Mouse (Mus musculus) kidney, adult 9 months (tissue): Measurements from ENCODE around the gene Klrb1.
A peak's percentile ranks its signal among the peaks of the same experiment; 100 is the strongest.

Experiments used
- DNase-seq: peaks from one replicate; pipeline ENCODE4 v3.0.0; 2022

The Klrb1 gene

GRCm38 (mm10) chr6:128733908-128734679, 11.2 kb upstream of the Klrb1 start:
- DNase-seq: no peak

GRCm38 (mm10) chr6:128732032-128732431, 9.2 kb upstream of the Klrb1 start:
- DNase-seq: no peak

- DNase-seq: no peak
Observed at GRCm38 (mm10) chr6:128701691-128702090, 21.2 kb downstream of the Klrb1 start.

GRCm38 (mm10) chr6:128679574-128679973, 43.3 kb downstream of the Klrb1 start:
- no peak for DNase-seq

GRCm38 (mm10) chr6:128669936-128670335, 52.9 kb downstream of the Klrb1 start:
- DNase-seq: no peak

- peak; percentile 68 for DNase-seq
Observed at GRCm38 (mm10) chr6:128662206-128662605, 60.7 kb downstream of the Klrb1 start, which contains the start of gene Clec2h. Gene Clec2h, plus strand, starts transcription at chr6:128662385.

- no peak for DNase-seq
Observed at GRCm38 (mm10) chr6:128661249-128661648, 61.6 kb downstream of the Klrb1 start.
